Mouse (Mus musculus) heart, adult 11 months (tissue): Measurements from ENCODE around the gene Dpysl4.
A peak's percentile ranks its signal among the peaks of the same experiment; 100 is the strongest.

Source experiments
- DNase-seq: peaks from one replicate; pipeline ENCODE4 v3.0.0; 2022

Gene Dpysl4

DNA sequence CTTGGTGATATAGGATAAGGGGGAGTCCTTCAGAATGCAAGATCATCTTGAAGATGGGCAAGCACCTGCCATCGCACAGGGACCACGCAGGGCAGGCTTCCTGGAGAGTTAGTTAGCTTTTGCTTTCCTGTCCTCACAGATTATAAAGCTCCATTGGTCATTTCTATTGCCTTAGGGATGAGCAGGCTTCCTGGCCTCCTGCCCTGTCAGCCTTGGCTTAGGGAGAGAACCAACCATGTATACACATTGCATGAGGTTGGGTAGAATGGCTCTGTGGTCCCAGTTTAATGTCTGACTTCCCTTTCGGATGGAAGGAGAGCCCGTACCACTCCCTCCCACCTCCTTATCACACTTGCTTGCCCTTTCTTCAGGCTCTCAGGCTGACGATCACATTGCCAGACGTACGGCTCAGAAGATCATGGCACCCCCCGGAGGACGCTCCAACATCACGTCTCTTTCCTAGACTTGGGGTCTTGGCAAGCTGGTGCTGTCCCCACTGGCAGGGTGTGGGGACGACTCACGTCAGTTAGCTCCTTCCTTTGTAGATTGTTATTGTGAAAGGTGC, 14.8 kb downstream of the Dpysl4 start:
- peak; percentile 82 for DNase-seq

DNA sequence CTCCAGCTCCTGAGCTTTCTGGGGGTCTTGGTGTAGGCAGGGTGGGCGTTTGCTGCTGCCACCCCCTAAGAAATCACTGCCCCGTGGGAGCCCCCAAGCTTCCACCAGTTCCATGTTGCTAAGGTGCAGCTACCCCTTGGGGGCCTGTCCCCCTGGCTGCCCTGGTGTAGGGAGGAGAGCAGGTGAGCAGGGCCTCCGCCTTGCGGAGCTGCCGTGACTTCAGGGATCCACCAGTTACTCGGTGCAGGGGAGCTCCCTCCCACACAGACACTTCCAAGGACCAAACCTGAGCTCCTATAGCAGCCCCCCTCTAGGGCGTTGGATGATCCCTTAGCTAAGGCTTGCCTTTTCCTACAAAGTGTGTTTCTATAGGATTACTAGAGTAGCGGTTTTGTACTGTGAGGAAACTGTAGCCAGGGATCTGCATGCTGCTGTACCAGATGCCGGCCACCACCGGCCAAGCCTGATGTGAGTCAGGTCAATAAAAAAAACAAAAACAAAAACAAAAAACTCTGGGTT, 15.5 kb downstream of the Dpysl4 start:
- DNase-seq, result no peak

GRCm38 (mm10) chr7:139101826-139102225, 16.0 kb downstream of the Dpysl4 start:
- DNase-seq, result no peak

- DNase-seq, result peak; percentile 82
Observed at GRCm38 (mm10) chr7:139103960-139104381, 18.2 kb downstream of the Dpysl4 start.

- no peak for DNase-seq
Observed at GRCm38 (mm10) chr7:139105076-139105475, 19.3 kb downstream of the Dpysl4 start.

GRCm38 (mm10) chr7:139105705-139106104, 19.9 kb downstream of the Dpysl4 start:
- no peak for DNase-seq

GRCm38 (mm10) chr7:139107908-139108650, 22.3 kb downstream of the Dpysl4 start:
- DNase-seq, result no peak

- peak; percentile 95 for DNase-seq
Observed at GRCm38 (mm10) chr7:139119152-139119774, 33.5 kb downstream of the Dpysl4 start.

- no peak for DNase-seq
Observed at GRCm38 (mm10) chr7:139119775-139120153, 34.0 kb downstream of the Dpysl4 start.

GRCm38 (mm10) chr7:139125881-139126280, 40.1 kb downstream of the Dpysl4 start:
- DNase-seq, result no peak

DNA sequence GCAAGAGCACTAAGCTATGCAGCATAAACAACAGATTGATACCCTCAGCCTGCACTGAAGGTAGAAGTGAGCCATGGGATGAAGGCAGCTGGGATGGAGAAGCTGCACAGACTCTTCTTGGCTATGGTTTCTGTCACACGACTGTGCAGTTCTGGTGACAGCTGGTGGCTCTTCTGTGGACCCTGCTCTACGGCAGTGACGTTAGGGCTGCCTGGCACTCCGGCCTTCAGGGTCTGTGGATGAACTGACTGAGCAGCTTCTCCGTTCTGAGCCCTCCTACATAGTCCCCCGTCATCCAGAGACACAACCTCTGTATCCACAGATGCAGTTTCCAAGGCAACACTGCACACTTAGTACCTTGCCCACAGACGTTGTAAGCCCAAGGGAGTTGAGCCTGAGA, 40.7 kb downstream of the Dpysl4 start:
- no peak for DNase-seq

GRCm38 (mm10) chr7:139128994-139129393, 43.2 kb downstream of the Dpysl4 start:
- DNase-seq, result no peak

GRCm38 (mm10) chr7:139130361-139130760, 44.6 kb downstream of the Dpysl4 start:
- DNase-seq, result no peak

GRCm38 (mm10) chr7:139131538-139131937, 45.7 kb downstream of the Dpysl4 start:
- no peak for DNase-seq

- no peak for DNase-seq
Observed at GRCm38 (mm10) chr7:139133446-139133845, 47.6 kb downstream of the Dpysl4 start.

- DNase-seq, result peak; percentile 95
Observed at GRCm38 (mm10) chr7:139135236-139135635, 49.4 kb downstream of the Dpysl4 start.

GRCm38 (mm10) chr7:139136906-139137491, 51.2 kb downstream of the Dpysl4 start:
- no peak for DNase-seq

GRCm38 (mm10) chr7:139139921-139140461, 54.2 kb downstream of the Dpysl4 start:
- no peak for DNase-seq

DNA sequence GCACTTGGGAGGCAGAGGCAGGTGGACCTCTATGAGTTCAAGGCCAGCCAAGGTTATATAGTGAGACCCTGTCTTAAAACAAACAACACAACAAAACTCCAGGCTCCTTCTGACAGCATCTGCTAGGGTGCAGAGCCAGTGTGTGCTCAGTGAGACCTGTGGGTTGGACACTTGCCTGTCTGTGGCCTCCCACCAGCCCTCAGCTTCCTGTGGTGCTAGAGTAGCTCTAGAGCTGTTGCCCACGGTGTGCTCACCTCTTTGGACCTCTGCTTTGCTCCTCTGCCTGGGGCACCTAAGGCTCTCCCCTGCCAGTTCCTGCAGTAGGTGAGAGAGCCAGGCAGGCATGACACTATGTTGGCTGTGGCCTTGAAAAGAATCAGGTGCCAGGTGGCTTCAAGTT, 58.0 kb downstream of the Dpysl4 start:
- DNase-seq, result no peak

- peak; percentile 92 for DNase-seq
Observed at GRCm38 (mm10) chr7:139145891-139146290, 60.1 kb downstream of the Dpysl4 start.

DNA sequence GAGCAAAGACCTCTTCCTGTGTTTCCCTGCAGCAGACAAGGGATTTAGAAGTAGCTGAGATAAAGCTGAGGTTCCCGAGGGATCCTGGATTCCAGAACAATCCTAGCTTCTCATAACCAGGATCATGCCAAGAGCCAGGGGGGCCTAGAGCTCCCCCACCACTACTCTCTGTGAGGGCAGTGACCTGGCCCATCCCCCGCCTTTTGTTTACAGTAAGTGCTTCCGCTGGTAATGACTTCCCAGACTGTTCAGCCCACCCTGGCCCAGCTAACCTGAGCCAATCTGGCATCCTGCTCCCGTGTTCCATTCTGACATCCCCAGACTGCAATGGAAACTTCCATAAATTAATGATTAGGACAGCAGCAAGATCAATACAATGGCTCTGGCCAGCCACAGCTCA, 61.6 kb downstream of the Dpysl4 start:
- peak; percentile 91 for DNase-seq

DNA sequence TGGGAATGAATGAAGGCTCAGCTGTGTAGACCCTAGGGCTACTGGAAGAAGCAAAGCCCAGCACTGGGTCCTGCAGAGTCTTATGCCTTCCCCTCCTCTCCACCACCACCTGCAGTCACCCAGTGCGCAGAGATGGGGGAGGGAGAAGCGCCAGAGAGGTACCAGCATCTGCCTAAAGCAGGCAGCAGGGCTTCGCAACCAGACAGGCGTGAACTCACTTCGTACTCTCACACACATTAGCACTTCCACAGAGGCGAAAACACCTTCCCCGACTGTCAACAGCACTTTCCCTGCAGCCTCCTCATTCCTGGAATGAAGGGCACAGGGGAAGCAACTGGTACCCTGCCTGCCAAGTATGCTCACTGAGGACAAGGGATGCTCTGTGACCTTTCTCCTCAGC, 63.6 kb downstream of the Dpysl4 start:
- no peak for DNase-seq

GRCm38 (mm10) chr7:139151116-139151515, 65.3 kb downstream of the Dpysl4 start:
- peak; percentile 92 for DNase-seq
